Mouse (Mus musculus) left cerebral cortex, adult 9 months (tissue): ENCODE results near the gene Ptprn2.
A peak's percentile ranks its signal among the peaks of the same experiment; 100 is the strongest.

Experiments
- DNase-seq, 2 experiments: peaks; one replicate each; pipeline ENCODE4 v3.0.0; 2022; ENCODE audit warnings: low spot score in 2 of 2

Ptprn2 gene

DNA sequence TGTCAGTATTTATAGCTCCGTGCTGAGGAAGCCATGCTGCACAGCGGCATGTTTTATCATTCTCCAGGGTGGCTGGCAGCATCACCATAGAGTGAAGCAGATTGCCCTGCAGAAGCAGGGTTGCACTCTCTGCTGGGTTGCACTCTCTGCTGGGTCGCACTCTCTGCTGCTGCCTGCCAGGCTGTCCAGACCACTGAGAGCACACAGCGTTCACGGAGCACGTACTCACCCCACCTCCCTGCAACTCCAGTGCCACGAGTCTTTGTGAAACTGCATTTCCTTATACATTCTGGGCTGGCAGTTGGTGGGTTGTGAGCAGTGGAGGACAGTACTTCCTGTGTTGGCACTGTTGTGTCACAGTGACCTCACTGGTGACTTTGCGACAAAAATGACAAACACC is 108.9 kb downstream of the Ptprn2 start:
- DNase-seq = no peak

DNA sequence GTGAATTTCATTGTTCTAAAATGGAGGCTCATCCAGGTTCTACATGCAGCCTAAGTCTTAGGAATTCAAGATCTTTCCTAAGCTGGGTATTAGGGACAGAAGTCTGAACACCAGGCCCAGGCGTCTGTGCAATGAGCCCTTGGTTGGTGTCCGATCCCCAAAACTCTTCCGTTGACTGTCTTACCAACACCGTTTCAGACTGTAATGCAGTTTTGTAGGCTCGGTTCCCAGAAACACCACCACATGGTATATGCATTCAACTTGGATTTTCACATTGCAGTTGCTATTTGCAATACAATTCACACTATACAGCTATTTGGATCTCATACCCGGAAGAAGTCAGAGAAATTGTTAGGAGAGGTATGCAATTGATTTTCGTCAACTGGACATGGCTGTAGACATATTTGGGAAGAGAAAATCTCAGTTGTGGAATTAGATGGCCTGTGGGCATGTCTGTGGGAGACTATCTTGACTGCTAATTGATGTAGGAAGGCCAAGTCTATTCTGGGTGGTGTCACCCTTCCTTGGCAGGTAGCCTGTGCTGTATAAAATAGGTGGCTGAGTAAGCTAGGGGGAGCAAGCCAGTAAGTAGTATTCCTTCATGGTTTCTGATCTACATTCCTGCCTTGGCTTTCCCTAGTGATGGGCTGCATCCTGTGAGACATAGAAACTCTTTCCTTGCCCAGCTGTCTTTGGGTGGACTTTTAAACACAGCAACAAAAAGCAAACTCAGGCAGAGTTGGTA is 109.5 kb downstream of the Ptprn2 start:
- no peak for DNase-seq

- DNase-seq = no peak
Measured at GRCm38 (mm10) chr12:116595727-116596126, 110.2 kb downstream of the Ptprn2 start.

GRCm38 (mm10) chr12:116596993-116597392 is 111.5 kb downstream of the Ptprn2 start:
- DNase-seq = no peak

GRCm38 (mm10) chr12:116597670-116598069 is 112.2 kb downstream of the Ptprn2 start:
- no peak for DNase-seq

DNA sequence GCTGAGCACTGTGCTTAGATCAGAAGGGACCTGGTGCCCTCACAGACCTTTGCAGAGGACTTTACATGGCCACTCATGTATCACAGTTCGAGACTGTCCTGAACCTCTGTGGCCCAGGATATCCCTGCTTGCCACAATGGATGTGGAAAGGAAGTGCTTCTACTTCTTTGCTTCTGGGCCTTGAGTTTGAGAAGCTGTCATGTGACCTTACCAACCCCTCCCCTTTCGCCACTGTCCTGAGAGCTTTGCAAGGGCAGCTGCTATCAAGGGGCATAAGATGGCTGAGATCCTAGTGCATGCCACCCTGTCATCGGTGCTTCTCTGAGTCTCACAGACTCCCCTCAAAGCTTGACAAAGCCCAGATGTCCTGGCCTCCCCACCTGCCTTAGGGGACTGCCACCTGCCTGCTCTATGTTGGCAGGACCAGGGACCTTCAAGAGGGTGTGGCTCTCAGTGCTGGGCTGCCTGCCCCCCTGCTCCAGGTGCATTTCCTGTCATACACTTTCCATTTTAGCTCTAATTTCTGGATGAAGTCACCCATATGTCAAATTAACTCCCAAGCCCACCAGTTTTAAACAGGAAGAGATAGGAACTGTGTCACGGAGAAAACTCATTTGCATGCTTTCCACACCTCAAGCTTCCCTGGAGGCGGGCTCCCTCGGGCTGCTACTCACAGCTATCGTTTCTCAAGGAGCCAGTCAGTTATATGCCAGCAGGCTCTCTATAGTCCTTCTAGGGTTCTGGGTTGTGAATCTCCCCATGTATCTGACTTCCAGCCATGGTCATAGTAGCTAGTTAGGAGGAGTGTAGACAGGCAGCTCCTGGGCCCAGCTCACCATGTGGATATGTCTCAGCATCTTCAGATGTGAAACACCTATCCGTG is 112.8 kb downstream of the Ptprn2 start:
- no peak for DNase-seq

DNA sequence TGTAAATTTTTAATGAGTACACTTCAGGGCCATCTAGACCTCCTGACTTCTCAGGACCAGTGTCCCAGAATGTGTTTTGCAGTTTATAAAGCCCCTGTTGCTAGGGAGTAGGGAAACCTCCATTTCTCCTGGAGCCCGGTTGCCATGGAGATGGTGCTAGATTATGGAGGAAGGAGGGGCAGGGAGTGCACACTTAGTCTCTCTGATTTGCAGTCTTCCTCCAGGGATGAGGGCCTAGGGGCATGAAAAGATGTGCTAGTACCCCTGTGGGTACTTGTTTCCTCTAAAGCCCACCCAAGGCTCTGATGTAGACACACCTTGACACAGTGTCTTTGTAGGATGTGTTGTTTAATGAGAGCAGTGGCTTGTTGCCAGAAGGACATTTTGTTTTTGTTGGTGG is 114.0 kb downstream of the Ptprn2 start:
- DNase-seq = no peak

GRCm38 (mm10) chr12:116600054-116600453 is 114.5 kb downstream of the Ptprn2 start:
- DNase-seq = no peak

DNA sequence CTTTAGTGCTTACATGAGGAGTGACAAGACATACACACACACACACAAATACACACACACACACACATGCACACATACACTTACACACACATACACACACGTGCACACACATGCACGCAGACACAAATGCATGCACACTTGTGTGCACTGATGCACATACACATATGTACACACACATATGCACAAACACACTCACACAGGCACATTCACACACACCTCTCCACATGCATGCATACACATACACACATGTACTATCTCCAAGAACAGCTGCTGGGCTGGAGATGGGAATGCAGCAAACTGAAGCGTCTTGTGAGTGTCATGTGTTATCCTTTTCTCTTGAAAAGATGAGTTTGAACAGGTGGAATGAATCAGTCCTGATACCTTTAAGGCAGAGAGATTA is 115.9 kb downstream of the Ptprn2 start:
- no peak for DNase-seq

GRCm38 (mm10) chr12:116601921-116602320 is 116.4 kb downstream of the Ptprn2 start:
- no peak for DNase-seq

DNA sequence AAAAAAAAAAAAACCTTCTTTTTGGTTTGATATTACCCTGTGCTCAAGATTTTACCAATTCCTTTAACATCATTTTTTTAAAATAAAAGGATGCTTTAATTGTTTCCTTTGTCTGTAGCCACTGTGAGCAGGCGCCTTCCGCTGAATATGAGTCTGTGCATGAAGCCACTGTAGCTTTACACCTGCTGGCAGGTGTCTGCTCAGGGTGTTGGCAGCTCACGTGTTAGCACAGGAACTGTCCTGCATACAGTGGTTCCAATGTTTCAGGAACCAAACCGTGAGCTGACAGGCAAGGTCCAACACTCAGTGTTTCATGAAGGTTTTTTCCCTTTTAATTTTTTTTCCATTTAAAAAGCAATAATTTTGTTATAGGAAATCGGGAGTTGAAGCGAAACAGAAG is 123.1 kb downstream of the Ptprn2 start:
- DNase-seq = no peak

DNA sequence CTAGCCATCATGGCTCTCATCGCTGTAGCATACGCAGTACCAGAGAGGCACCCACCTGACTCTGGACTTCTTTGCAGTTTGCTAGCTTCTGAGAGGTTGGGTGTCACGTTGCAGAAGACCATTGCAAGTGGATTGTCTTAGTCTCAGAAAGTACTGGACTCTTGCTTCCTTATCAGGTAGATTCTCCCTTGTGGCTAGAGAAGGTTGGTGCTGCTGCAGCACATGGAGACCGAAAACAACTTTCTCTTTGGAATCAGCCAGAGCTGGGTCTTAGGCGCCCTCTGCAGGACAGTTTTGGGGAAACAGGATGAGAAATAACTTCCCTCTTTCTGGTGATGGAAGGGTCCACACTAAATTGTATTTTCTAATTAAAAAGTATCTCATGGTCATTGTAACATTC is 134.3 kb downstream of the Ptprn2 start:
- peak in 1 of 2 experiments; percentile 83 for DNase-seq

GRCm38 (mm10) chr12:116620299-116620698 is 134.8 kb downstream of the Ptprn2 start:
- no peak for DNase-seq

DNA sequence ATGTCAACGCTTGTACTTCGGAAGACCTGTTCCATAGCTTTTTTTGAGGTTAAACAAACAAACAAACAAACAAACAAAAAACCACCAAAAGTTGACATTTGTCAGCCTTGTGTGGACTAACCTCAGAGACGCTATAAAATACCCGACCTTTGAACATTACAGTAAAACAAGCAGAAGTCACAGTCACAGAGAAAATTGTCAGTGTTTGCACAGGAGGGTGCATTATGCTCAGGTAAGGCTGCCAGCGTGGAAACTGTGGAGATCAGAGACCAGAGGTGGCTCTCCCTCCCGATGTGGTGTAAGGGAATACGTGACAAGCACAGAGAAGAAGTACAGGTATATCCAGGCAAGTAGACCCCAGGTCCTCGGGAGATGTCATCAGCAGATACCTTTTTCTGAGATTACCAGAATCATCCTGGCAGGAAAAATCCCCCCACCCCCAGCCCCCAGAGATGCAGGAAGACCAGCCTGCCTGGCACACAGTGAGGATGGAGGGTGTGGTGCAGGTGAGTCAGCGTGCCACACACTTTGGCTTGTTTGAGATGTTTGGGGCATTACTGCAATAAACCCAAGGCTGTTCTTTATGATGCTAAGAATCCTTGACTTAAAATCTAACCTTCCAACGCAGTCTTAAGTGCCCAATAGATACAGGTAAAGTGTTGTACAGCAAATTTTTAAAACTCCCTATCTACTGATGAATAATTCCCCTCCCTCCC is 136.0 kb downstream of the Ptprn2 start:
- DNase-seq = no peak

DNA sequence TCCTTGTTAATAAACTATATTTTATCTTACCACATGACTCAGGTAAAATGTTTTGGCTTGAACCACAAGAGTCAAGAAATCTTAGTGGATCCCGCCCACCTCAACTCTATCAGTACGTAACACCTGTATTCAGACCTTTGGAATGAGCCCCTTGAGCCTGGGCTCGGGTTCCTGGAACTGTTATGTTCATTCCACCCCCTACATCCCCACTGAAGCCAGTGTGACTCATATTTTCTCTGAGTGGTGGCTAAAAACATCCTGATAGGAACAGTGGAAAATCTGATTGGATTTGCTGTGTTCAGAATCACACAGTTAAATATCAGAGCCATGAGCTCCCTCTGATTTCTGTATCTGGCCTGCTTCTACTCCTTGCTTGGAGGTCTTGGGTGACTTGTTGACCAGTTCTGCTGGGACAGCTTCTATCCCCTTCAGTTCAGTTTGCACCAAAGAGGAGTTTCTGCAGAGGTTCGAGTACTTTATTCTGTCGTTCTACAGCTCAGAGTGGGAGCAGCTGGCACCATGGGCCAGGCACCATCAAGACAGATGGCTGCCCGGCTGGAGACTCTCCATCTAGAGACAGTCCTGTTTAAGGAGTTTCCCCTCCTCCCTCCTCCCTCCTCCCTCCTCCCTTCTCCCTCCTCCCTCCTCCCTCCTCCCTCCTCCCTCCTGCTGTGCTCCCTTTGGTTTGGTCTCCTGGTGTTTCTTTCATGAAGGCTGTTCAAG is 137.3 kb downstream of the Ptprn2 start:
- DNase-seq = peak in 1 of 2 experiments; percentile 83

DNA sequence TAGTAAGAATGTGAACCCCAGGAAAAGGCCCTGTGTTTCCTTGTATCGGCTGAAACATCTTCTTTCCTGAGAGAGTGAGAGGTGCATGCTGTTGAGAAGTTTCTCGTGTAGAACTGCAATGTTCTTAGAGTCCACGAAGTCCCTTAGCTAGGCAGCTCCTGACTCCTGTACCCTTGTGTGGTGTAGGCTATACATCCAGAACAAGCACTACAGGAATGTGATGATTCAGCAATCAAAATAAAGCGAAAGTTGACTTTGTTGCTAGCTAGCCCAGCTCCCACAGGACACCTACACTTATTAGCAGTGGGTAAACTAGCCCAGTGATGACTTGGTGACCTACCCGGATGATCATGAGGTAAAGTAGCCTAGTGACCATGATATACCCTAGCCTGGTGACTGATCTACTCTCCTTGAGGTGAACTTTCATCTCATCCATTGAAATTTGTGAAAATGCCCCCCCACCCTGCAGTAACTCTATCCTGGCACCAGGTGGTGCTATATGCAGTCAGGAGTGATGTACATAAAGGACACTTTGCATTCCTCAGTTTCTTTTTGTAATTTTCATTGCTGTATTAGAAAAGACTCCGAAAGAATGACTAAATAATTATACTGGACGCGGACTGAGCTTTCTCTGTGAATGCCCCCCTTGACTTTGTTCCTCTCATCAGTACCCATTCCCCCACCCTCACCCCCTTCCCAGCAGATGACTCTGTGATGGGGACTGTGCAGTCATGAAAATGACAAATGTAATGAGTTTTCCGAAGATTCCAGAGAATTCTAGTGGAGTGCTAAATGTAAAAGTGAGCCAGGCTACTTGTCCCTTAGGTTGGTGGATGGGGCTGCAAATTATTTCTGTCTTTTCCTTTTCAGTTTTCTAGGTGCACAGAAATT is 140.1 kb downstream of the Ptprn2 start:
- DNase-seq = peak in 1 of 2 experiments; percentile 64

DNA sequence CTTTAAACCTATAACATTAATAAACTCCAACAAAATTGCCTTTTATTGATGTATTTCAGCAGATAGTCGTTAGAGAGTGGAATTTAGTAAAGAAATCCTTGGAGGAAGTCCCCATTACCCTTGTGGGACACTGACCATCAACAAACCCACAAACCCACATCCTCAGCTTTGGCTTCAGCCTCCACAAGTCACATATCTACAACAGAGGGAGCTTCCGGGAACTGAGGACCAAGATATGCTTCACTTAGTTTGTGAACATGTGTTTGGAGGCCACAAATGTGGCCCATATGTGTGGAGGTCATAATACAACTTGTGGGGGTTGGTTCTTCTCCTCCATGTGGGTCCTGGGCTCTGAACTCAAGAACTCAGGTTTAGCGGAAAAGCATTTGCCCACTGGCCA is 143.5 kb downstream of the Ptprn2 start:
- DNase-seq = no peak

GRCm38 (mm10) chr12:116637498-116637897 is 152.0 kb downstream of the Ptprn2 start:
- no peak for DNase-seq

DNA sequence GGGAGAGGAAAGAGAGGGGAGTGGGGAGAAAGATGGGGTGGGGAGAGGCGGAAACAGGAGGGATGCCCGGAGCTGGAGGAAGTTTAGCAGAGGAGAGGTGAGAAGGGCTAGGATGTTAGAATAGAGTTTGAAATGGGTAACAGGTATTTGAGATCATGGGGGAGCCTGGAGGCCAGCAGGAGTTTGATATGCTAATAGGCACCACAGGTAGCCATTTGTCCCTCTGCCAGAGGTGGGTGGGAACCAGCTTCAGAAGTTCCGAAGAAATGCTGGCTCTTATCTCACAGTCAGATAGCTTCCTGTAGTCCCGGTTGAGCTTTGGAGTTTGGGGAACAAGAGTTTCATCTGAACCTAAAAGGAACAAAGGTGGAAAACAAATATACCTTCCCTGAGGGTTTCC is 155.4 kb downstream of the Ptprn2 start:
- DNase-seq = no peak

GRCm38 (mm10) chr12:116641339-116642190 is 156.0 kb downstream of the Ptprn2 start:
- no peak for DNase-seq
